Mouse (Mus musculus) liver, postnatal 0 days (tissue): Measurements from ENCODE around the gene Angptl6.

Experiments used
- CTCF ChIP-seq: sonication (generic); IDR thresholded peaks from 2 replicates; pipeline ENCODE4 v1.5.1; 2016; ENCODE audit warnings: antibody characterized with exemption, low read depth
- EP300 ChIP-seq: IDR thresholded peaks from 2 replicates; pipeline ENCODE4 v1.6.1; 2016; ENCODE audit warnings: antibody characterized with exemption, low read depth, mild to moderate bottlenecking

DNA sequence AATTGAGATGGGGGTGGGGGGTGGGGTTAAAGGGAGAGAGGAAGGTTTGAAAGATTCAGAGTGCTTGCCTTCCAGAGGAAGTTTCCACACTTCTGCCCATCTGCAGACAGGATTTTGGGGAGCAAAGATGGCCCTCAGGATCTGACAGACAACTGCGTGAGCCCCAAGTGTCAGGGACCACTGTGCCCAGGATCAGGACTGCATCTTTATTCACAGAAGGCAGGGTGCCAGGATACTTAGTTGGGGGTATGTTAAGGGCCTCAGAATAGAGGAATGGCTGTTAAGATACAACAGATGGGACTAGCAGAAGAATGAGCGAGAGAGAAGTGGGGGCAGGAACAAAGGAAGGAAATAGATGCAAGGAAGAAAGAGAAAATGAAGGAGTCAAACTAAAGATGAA lies 7.0 kb upstream of the Angptl6 start:
- TF ChIP-seq CTCF: no peak
- no peak for TF ChIP-seq EP300
